Mouse (Mus musculus) kidney, adult 2 months (tissue): ENCODE measurements around the gene Epas1.

Source experiments
- CTCF ChIP-seq: fragments of 200-500 bp; conservative IDR thresholded peaks from 2 replicates; pipeline ENCODE4 v1.5.1; 2011; ENCODE audit warnings: low read depth, mild to moderate bottlenecking, control low read depth, low read length, moderate library complexity, mixed read lengths; ENCODE audit not compliant: insufficient read depth, insufficient read length
- POLR2A ChIP-seq: fragments of 200-500 bp; IDR thresholded peaks from one replicate; pipeline ENCODE4 v1.6.1; 2011; ENCODE audit warnings: low read depth, low read length, control low read depth

- TF ChIP-seq CTCF: no peak
- no peak for TF ChIP-seq POLR2A
These were observed 38.4 kb downstream of the Epas1 start for GRCm38 (mm10) chr17:86791925-86792324.
